Mouse (Mus musculus) Muller cell, postnatal 12 days (primary cell): ENCODE data around the gene Dnase1.
"Not testable (repeated sequence)": the region's sequence is repeated elsewhere in the genome, so short reads cannot be mapped to it uniquely, and the experiment has no call there.

ENCODE experiments used
- DNase-seq: peaks from one replicate; pipeline ENCODE4 v3.0.0-alpha.2; 2015; ENCODE audit errors: inconsistent ontology term

Dnase1 gene

DNA sequence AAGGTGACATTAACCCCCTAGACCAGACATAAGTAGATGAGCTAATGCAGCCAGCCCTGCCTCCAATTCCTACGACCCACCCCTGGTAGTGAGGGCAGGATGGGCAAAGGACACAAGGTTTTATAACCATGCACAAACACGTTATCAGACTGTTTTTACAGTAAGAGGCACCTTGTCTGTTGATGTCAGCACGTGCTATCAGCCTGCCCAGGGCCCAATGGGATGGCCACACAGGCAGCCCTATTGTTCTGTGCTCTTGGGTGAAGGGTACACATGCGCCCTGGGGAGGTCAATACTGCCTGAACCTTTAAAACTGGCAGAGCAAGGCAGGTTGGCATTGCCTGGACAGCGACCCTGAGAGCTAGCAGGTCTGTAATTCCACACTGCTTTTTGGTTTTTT, at the start of gene Dnase1:
TSS of gene Dnase1 (plus strand) at position 136 of the 400 bp plus-strand sequence.
- DNase-seq = no peak

DNA sequence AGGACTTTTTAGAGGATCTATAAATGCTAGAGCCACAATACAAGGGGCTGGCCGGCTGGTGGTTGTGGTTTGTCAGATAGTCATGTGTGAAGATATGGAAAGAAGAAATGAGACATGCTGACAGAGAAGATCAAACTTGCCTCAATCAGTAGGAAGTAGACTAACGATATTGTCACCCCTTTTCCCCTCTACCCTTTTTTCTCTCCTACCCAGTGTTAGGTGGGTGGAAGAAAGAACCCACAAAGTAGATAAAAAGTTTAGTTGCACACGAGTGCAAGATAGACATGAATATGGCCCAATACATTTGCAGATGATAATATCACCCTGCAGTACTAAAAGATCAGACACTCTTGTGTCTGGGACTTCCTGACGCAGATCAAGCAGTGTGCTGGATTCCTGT, 48.3 kb upstream of the Dnase1 start:
- no peak for DNase-seq

DNA sequence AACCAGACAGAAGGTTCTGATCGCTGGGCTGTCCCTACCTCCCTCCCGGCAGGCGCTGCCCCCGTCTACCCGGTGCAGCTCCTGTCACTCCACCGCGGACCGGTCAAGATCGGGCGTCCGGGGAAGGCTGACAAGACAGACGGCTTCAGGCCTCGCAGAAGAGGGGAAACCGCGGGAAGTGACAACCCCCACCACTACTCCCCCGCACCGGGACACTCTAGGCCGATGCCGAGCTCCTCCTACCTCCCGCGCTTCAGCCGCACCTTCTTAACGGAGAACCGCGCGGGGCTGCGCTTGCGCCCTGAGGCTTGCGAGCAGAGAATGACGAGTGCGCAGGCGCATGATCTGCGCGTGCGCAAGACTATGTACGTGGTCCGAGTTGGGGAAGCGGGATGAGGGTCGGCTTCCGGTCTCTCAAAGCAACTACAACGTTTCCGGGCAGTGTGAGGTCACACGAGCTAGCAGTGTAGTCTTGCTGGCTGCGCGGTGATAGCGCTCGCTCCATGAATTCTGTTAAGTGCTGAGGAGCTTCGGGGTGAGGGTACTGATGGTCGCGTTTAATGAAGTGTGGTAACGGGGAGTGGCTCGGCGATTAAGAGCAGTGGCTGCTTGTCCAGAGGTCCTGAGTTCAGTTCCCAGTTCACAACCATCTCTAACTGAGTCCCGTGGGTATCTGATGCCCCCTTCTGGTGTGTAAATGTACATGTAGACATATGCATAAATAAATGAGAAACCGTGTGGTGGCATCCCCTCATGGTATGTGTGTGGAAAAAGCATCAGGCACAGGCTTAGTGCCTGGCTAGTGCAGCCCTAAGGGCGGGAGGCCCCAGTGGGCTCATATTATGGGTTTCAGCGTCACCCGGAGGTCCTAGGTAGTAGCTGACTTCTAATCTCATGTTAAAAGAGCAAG, 33.0 kb upstream of the Dnase1 start, which contains the start of gene Slx4:
TSS of gene Slx4 (minus strand) at position 282 of the 910 bp plus-strand sequence.
- DNase-seq = peak; percentile 96

DNA sequence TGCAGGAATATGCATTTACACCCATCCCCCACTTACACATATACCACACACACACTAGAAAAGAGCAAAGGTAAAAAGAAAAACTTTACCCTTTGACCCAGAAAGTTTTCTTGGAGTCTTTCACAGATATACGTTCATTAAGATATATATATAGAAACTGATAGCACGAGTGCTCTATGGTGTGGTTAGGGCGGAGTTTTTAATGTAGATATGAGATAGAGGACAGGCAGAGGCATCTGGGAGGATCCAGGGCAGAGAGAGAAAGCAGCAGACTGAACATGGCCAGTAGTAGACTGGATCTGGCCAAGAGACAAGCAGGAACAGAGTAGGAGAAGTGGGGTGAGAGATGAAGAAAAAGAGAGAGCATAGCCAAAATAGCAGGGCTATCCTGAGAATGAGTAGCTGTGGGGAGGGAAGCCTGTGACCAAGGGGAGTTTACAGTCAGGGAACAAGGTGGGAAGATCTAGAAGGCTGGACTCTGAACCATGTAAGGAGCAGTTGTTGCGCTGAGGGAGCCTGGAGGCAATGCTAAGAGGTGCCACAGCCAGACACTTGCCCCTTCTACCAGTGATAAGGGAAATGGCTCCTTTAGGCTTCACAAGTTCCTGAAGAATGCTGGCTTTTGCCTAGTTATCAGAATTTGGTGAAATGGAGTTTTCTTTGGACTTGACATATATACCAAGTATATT, 23.7 kb upstream of the Dnase1 start:
- DNase-seq = no peak

DNA sequence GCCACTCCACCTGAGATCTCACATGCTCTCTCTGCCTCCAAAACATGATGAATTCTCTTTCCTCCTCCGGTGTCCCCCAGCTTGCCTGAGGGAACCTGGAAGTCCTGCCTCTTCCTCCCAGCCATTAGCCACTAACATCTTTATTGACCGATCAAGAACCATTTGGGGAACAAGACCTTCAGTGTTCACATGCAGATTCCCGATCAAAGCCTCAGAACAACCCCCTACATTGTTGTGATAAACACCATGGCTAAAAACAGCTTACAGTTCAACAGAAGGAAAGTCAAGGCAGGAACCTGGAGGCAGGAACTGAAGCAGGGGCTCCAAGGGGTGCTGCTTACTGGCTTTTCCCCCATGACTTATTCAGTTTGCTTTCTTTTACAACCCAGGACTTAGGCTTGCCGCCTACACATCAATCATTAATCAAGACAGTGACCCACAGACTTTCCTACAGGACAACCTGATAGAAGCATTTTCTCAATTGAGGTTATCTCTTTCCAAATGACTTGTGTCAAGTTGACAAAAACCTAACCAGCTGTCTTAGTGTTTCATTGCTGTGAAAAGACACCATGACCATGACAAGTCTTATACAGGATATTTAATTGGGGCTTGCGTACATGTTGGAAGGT, 22.6 kb upstream of the Dnase1 start:
- DNase-seq = no peak

DNA sequence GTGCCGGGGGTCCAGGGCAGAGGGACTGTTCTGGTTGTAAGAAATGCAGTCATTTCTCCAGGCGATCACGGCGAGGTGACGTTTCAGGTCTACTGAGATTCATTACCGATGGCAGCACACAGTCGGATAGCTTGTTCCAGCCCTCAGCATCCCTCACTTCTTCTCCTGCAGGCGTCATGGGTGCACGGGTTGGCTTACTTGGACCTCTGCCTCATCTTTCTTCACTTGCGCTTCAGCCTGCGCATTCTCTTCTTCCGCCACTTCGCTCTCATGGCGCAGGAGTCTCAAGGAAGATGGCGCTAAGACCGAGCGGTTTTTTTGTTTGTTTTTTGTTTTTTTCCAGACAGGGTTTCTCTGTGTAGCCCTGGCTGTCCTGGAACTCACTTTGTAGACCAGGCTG, 20.0 kb upstream of the Dnase1 start:
- DNase-seq = not testable (repeated sequence)

DNA sequence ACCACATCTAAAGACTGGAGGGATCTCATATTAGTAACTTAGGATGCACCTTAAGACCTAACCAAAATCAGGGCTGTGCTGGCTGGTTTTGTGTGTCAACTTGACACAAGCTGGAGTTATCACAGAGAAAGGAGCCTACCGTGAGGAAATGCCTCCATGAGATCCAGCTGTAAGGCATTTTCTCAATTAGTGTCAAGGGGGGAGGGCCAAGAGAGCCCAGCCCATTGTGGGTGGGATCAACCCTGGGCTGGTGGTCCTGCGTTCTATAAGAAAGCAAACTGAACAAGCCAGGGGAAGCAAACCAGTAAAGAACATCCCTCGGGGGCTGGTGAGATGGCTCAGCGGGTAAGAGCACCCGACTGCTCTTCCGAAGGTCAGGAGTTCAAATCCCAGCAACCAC, 19.3 kb upstream of the Dnase1 start:
- DNase-seq = not testable (repeated sequence)

DNA sequence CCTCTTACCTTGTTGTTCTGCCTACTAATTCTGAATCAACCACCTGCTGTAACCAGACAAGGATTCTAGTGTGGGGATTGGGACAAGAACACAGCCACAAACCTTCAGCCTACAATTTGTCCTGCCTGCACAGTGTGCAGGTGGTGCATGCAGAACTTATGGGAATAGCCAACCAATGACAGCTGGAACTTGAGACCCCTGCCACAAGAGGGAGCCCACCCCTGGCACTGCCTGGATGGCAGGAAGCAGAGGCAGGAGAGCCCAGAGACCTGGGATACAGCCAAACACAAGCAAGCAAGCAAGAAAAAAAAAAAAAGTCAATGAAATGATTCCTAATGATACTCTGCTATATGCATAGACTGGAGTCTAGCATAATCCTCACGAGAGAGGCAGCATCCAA, 15.5 kb upstream of the Dnase1 start:
- DNase-seq = no peak

DNA sequence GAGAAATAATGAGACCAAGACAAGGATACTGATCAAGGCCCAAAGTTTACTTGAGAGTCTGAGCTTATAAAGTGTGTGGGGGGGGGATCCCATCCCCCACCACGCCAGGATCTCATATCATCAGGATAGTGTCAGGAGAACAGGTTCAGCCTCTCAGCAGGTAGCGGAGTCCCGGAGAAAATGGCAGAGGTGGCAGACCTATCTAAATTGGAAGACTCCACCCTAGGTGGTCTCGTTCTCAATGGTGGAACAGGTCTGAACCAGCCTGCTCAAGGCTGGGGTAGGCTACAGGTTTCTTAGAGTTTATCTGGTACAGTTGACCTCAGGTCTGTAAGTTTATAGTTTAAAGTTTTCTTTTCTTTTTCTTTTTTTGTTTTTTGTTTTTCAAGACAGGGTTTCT, 14.0 kb upstream of the Dnase1 start:
- no peak for DNase-seq

DNA sequence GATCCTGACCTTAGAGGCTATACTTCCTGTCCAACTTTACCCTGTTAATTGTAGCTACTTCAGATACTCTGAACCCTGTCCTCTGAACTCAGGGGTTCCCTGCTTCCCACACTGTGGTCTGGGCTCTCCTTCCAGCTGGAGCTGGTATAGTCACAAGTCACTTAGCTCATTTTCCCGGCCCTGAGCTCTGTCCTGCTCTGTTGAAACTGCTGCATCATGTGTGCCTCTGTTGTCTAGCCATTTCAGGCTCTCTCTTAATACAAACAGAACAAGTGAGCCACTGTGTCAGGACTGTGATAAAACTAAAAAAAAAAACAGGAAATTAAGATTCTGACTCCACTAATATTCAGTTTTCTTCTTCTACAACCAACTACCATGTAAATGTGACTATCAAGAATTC, 10.1 kb upstream of the Dnase1 start:
- DNase-seq = no peak

DNA sequence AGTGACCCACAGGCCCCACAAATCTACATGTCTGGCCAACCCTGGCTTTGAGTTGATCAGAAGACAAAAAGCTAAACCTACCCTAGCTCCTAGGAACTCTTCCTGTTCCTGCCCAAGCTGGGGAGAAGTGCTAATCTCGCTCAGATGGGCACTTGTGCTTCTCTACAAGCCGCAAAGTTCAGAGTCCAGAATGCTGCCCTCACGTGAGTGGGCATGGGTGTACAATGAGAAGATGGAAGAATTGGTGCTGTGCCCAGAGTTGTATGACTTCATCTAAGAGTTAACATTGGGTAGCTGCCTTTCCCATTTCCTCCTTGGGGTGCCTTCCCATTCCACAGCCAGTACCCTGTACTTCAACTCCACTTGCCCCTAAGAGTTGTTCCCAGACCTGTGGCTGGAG, 9.5 kb upstream of the Dnase1 start:
- DNase-seq = no peak

DNA sequence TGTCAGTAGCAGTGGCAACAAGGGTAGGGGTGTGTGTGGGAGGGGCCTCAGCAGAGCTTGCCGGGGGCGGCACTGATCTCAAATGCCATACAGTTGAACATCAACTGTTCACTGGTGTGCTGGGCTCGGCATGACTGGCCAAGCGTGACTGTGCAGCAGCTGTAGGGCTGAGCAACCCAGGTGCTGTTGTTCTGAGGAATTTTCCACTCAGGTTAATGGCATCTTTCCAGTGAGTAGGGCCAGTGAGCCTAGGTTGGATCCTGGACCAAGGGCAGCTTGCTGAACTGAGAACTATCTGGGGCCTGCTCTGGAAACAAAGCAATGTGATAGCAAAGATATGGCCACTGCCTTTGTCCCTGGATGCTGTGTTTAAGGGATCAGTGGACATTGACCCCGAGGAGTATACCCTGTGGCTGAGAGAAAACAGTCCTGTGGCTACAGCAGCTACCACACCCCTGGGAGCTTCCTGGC, 7.3 kb upstream of the Dnase1 start:
- peak; percentile 2 for DNase-seq

DNA sequence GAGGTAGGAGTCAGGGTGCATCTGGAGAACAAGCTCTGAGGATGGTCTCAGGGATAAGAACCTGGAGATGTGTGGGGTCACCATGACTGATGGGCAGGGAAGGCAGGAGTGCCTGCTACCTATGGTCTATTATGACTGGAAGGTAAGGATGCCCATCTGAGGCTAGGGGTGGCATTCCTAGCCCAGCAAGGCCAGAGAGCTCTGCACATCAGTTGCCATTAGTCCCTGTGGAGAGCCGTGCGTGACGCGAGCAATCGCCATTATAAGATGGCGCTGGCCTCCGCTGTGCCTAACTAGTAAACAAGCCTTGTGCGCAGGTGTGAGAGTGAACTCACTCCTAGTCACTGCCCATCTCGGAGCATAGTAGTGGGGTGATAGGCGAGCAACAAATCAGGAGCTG, 6.2 kb upstream of the Dnase1 start:
- no peak for DNase-seq

DNA sequence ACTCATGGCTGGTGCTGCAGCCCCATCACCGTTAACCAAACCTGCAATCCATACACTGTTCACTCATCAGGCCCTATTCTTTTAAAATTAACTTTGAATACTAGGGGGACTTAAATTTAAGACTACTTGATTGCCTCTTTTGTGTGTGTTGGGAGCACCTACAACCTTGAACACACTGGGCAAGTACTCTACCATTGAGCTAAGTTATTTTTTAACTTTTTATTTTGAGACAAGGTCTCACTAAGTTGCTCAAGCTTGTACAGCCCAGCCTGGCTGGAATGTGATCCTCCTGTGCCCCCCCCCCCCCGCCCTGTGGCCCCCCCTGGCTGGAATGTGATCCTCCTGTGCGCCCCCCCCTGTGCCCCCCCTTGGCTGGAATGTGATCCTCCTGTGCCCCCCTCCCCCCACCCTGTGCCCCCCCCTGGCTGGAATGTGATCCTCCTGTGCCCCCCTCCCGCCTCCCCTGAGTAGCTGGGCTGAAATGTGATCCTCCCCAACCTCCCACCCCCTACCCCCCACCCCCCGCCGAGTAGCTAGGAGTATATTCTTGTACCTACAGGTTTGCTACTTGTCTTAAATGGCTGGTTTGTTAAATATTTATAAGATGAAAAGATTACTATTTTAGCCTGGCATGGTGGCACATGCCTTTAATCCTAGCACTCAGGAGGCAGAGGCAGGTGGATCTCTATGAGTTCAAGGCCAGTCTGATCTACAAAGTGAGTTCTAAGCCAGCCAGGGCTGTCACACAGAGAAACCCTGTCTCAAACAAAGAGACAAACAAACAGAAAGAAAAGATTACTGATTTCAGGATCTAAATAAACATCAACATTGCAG, 5.1 kb upstream of the Dnase1 start:
- no peak for DNase-seq

DNA sequence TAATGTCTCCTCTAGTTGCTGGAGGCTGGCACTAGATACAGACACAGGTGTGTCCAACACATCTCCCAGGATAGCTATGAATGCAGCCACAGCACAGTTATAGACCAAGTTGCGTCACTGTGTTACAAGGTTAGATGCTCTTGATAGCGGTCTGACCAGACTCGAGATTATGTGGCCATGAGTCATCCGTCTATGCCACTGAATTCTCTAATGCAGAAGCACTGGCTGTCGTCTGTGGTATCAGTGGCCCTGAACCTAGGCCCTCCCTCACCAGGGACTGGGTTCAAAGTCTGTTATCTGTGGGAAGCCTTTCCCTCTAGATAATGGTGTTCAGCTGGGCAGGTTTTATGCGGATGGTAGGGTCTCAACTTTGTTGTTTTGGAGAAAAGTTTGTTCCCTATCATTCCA, 4.4 kb upstream of the Dnase1 start:
- DNase-seq = no peak

DNA sequence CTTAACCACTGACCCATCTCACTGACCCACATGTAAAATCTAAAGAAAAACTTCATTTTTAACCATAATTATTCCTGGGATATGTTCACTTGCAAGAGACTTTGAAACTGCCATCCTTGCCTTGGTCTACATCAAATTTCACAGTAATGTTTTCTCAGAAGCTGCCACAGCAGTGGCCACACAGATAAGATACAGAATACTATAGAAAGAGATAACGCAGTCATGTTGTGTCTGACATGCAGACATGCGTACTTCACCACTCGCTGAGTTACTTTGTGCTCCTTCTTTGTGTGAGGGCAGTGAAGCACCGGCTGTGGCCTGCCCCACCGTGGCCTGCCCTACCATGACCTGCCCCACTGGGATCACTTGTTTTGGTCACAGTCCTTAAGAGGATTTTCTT, 2.8 kb upstream of the Dnase1 start:
- no peak for DNase-seq

DNA sequence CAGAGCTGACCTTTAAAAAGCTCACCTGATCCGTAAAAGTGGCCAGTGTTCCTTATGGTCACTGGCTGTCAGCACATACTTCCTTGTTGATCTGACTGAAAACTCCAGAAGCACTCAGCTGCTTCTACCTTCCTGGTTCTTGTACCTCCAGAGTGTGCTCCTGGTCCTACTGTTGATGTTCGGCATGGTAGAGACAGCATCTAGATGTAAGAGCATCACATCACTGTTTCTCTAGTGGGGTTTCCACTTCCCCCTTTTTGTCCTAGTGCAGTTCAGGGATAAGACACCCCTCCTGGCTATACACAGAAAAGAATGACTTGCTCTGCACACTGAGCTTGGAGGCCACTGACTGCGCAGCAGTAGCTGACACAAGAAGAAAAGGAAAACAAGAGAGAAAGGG, 2.3 kb upstream of the Dnase1 start:
- DNase-seq = no peak

DNA sequence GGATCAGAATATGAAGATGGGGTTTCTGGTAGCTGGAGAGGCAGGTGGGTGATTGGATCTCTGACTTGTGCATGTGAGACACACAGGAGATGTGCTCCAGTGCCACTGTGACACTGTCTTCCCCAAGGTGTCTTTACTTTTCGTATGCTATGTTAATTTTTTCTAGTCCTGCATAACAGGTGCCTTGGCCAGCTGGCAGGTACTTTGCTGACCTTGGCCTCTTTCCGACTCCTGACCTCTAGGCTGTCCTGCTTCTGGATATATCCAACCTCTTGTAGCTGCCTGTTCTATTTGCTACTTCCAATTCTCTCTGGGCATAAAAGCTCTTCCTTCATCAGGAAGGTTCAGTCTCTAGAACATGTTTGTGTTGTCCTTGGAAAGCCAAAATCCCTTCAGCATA, 1.2 kb upstream of the Dnase1 start:
- no peak for DNase-seq

DNA sequence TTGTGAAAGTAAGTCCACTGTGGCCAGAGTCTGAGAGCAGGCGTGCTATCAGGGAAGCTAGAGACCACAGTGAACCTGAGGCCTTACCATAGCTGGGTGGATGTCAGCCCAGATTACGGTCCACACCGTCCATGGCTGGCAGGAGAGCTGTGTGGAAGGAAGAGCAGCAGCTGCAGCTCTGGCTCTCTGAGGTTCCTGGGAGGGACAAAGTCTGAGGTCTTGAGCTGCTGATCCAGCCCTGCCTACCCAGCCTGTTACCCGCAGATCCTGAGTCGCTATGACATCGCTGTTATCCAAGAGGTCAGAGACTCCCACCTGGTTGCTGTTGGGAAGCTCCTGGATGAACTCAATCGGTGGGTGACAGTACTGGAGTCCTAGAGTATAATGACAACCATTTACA, 948 bp downstream of the Dnase1 start:
- DNase-seq = no peak

DNA sequence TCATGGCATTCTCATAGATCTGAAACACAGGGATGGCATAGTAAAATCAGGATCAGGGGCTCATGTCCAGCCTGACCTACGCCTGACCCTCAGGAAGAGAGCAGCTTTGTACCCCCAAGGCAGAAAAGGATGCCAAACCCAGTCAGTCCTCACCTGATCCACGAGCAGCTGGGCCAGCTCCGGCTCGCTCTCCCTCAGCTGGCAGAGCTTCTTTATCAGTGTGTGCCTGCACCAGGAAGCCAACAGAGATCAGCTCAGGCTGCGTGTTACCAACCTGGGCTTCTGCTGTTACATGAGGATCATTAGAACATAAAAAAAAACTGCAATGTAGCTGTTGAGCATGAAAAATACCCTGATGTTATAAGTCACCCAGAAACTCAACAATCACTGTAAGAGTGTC, 3.5 kb downstream of the Dnase1 start:
- DNase-seq = no peak

DNA sequence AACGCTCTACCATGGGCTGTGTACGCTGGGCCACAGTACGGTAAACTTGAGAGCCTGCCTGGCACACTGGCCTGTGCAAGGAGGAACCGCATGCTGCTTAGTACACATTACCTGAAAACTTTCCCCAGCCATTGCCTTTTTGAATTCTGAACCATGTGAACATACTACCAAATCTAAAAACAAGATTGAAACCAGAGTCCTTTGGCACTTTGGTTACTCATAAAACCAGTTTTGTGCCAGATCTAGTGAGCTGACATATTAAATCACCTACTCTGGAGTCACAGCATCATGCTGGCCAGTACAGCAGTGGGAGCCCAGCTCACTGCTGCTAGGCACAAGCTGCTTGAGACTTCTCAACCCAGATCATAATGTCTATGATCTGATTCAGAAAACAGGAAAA, 4.9 kb downstream of the Dnase1 start:
- no peak for DNase-seq

DNA sequence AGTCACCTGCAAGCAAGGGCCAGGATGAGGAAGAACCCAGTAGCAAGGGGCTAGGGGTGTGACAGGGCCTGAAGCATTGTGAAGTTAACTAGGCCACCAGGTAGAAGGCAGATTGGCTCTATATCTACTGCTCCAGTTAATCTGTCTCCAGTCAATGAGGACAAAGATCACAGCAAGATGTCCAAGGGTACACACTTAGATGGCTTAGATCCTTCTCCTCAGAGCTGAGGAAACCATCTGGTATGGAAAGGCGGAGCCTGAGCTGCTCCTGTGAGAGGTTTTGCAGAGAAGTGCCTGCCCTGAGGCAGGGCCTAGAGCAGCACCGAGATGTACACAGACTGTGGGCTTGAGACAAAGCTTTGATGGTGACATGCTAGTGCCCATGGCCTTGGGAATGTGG, 7.4 kb downstream of the Dnase1 start:
- no peak for DNase-seq
